33 mouse cellular contexts compared by ENCODE assay signal in genomic region chr16:78586621-78587020, GRCm38 (mm10).
"Had no signal": no experiment of that assay in that cellular context is flagged by ENCODE, and none has a peak within 500 bp of the region (broad histone marks: within the 10 kb centered on the region; RNA-seq: fewer than 3 reads in every experiment).

No protein-coding gene starts in this region.

- H3K27me3 ChIP-seq: heart, embryonic 12.5 days; heart, embryonic 13.5 days; heart, embryonic 15.5 days; hindbrain, embryonic 12.5 days; hindbrain, embryonic 13.5 days; hindbrain, embryonic 15.5 days; kidney, embryonic 15.5 days had no signal

- H3K27ac ChIP-seq: heart, adult 2 months; heart, embryonic 10.5 days; heart, embryonic 13.5 days; heart, embryonic 15.5 days; hindbrain, embryonic 10.5 days; hindbrain, embryonic 12.5 days; hindbrain, embryonic 13.5 days; hindbrain, embryonic 14.5 days; hindbrain, embryonic 15.5 days; hindbrain, postnatal 0 days; kidney, embryonic 15.5 days; kidney, postnatal 0 days; layer of hippocampus, adult 2 months had no signal

- H3K36me3 ChIP-seq: heart, embryonic 10.5 days; heart, embryonic 12.5 days; heart, embryonic 13.5 days; heart, embryonic 15.5 days; hindbrain, embryonic 10.5 days; hindbrain, embryonic 12.5 days; hindbrain, embryonic 13.5 days; hindbrain, embryonic 15.5 days; kidney, embryonic 15.5 days had no signal

- H3K9ac ChIP-seq: heart, embryonic 12.5 days; heart, embryonic 13.5 days; heart, embryonic 15.5 days; hindbrain, embryonic 12.5 days; hindbrain, embryonic 13.5 days; hindbrain, embryonic 14.5 days; hindbrain, embryonic 15.5 days; kidney, embryonic 15.5 days had no signal

- H3K4me1 ChIP-seq: heart, embryonic 15.5 days; hindbrain, embryonic 12.5 days; hindbrain, embryonic 13.5 days; hindbrain, embryonic 15.5 days had no signal

- H3K9me3 ChIP-seq: heart, embryonic 10.5 days; heart, embryonic 12.5 days; heart, embryonic 13.5 days; heart, embryonic 15.5 days; hindbrain, embryonic 10.5 days; hindbrain, embryonic 12.5 days; hindbrain, embryonic 13.5 days; hindbrain, embryonic 15.5 days; kidney, embryonic 15.5 days had no signal

- DNase-seq: heart, adult 2 months; heart, postnatal 10 days; heart, postnatal 14 days; heart, postnatal 36 days; heart, postnatal 4 days; kidney, adult 11 months; kidney, adult 18-20 months; kidney, adult 2 months; kidney, adult 8-10 months; kidney, adult 9 months; kidney, postnatal 10 days; kidney, postnatal 14 days; kidney, postnatal 25 days; kidney, postnatal 36 days; kidney, postnatal 4 days; layer of hippocampus, adult 9-11 months; layer of hippocampus, postnatal 36 days had no signal

- ATAC-seq: hindbrain, embryonic 16.5 days; hindbrain, postnatal 0 days; inflammation-experienced regulatory T-cells, adult 6 months had no signal

- H3K4me2 ChIP-seq: heart, embryonic 11.5 days; heart, embryonic 12.5 days; heart, embryonic 13.5 days; heart, embryonic 15.5 days; hindbrain, embryonic 12.5 days; hindbrain, embryonic 13.5 days; hindbrain, embryonic 14.5 days; hindbrain, embryonic 15.5 days; kidney, embryonic 15.5 days had no signal

- H3K4me3 ChIP-seq: heart, adult 2 months; heart, embryonic 10.5 days; heart, embryonic 12.5 days; heart, embryonic 13.5 days; heart, embryonic 15.5 days; hindbrain, embryonic 10.5 days; hindbrain, embryonic 12.5 days; hindbrain, embryonic 13.5 days; hindbrain, embryonic 15.5 days; kidney, embryonic 15.5 days; layer of hippocampus, adult 2 months had no signal
